Mouse (Mus musculus): ENCODE measurements at regions not wholly inside any gene's neighbourhood (a gene's known extent, or its start where the extent isn't known, plus 50 kb on each side); places are given as distances from the start of the nearest gene placed in this dataset.

- Histone ChIP-seq H3K4me1 (no peaks in the 10 kb centered on the region), H3K27ac (no peak overlapping the region)
These were observed 171.2 kb upstream of the Gdnf start for GRCm38 (mm10) chr15:7639444-7639843.

DNA sequence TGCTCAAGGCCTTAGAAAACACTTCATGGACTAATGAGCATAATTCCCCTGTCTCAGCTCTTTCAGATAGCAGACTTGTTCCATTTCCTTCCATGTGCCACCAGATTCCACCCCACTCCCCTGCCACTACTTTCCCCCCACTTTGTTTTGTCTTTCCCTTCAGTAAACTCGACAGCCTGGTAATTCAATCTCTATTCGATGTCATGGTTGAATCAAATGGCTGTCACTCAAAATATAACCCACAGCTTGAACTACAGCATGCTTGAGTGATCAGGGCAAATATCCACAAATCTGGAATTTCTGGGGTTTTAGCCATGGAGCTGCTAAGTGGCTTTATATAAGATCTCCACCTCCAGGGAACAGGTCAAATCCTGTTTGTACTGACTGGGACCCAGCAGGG, 168.6 kb upstream of the Gdnf start:
- H3K36me3 ChIP-seq = no peaks in the 10 kb centered on the region
- H3K4me2 ChIP-seq = no peak overlapping the region
- no peak overlapping the region for H3K9ac ChIP-seq
- no peaks in the 10 kb centered on the region for H3K27me3 ChIP-seq
- WGBS = 51% methylated on average over 2 of the region's 2 CpGs
- no peaks in the 10 kb centered on the region for H3K4me1 ChIP-seq
- ATAC-seq (ENCODE audit: borderline replicate concordance, extremely low read depth, low FRiP score, low TSS enrichment) = no peak
- H3K27ac ChIP-seq = no peak overlapping the region
- no peak overlapping the region for H3K4me3 ChIP-seq
- H3K9me3 ChIP-seq = no peaks in the 10 kb centered on the region

More at GRCm38 (mm10) chr15:7639444-7639843, 171.2 kb upstream of the Gdnf start:
- no peaks in the 10 kb centered on the region for H3K27me3 ChIP-seq
- no peaks in the 10 kb centered on the region for H3K9me3 ChIP-seq
- H3K9ac ChIP-seq = no peak overlapping the region
- 72% methylated on average over 6 of the region's 6 CpGs for WGBS
- no peak for ATAC-seq (ENCODE audit: borderline replicate concordance, extremely low read depth, low FRiP score, low TSS enrichment)
- no peak overlapping the region for H3K4me3 ChIP-seq
- no peaks in the 10 kb centered on the region for H3K36me3 ChIP-seq
- no peak overlapping the region for H3K4me2 ChIP-seq

GRCm38 (mm10) chr15:7650705-7651104, 159.9 kb upstream of the Gdnf start:
- 40% methylated on average over 3 of the region's 3 CpGs for WGBS
- ATAC-seq (ENCODE audit: borderline replicate concordance, extremely low read depth, low FRiP score, low TSS enrichment) = no peak
- no peaks in the 10 kb centered on the region for H3K36me3 ChIP-seq
- no peak overlapping the region for H3K4me3 ChIP-seq
- no peaks in the 10 kb centered on the region for H3K27me3 ChIP-seq
- H3K4me2 ChIP-seq = no peak overlapping the region
- H3K9ac ChIP-seq = no peak overlapping the region
- H3K9me3 ChIP-seq = no peaks in the 10 kb centered on the region
- no peak overlapping the region for H3K27ac ChIP-seq
- H3K4me1 ChIP-seq = no peaks in the 10 kb centered on the region

DNA sequence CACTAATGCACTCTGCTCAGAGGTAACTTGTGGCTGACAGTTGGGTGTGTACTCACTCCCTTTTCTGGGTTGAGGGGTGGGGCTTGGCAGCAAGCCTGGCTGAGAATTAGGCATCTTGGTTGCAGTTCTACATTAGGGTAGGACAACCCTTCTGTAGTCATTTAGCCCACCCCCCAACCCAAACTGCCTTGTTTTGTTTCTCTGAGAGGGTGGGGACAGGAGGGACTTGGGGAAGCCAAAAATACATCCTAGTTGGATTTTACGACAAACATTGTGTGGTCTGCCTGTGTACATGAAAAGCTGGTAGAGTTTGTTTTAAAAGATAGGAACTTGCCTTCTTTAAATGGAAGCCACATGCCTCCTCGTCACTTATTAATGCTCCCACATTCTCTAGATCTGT, 146.8 kb upstream of the Gdnf start:
- Histone ChIP-seq H3K9ac (no peak overlapping the region), H3K4me3 (no peak overlapping the region), H3K4me1 (no peaks in the 10 kb centered on the region), H3K9me3 (no peaks in the 10 kb centered on the region), H3K27ac (no peak overlapping the region), H3K27me3 (no peaks in the 10 kb centered on the region), H3K4me2 (no peak overlapping the region), H3K36me3 (no peaks in the 10 kb centered on the region)
- WGBS = 45% methylated on average over 2 of the region's 2 CpGs
- ATAC-seq (ENCODE audit: borderline replicate concordance, extremely low read depth, low FRiP score, low TSS enrichment) = no peak

- Histone ChIP-seq H3K27me3 (no peaks in the 10 kb centered on the region), H3K4me3 (no peak overlapping the region), H3K27ac (no peak overlapping the region), H3K36me3 (no peaks in the 10 kb centered on the region), H3K4me1 (no peaks in the 10 kb centered on the region), H3K4me2 (no peak overlapping the region), H3K9me3 (no peaks in the 10 kb centered on the region), H3K9ac (no peak overlapping the region)
- 62% methylated on average over 8 of the region's 8 CpGs for WGBS
- ATAC-seq (ENCODE audit: borderline replicate concordance, extremely low read depth, low FRiP score, low TSS enrichment) = no peak
These were observed 141.0 kb upstream of the Gdnf start for GRCm38 (mm10) chr15:7669631-7670030.

GRCm38 (mm10) chr15:7676970-7677369, 133.7 kb upstream of the Gdnf start:
- no peaks in the 10 kb centered on the region for H3K9me3 ChIP-seq
- no peaks in the 10 kb centered on the region for H3K4me1 ChIP-seq
- no peak for ATAC-seq (ENCODE audit: borderline replicate concordance, extremely low read depth, low FRiP score, low TSS enrichment)
- H3K27ac ChIP-seq = no peak overlapping the region
- WGBS = 69% methylated on average over 1 of the region's 1 CpGs
- no peak overlapping the region for H3K4me3 ChIP-seq
- H3K36me3 ChIP-seq = no peaks in the 10 kb centered on the region
- H3K4me2 ChIP-seq = no peak overlapping the region
- H3K9ac ChIP-seq = no peak overlapping the region
- no peaks in the 10 kb centered on the region for H3K27me3 ChIP-seq

- Histone ChIP-seq H3K9me3 (no peaks in the 10 kb centered on the region), H3K4me2 (no peak overlapping the region), H3K9ac (no peak overlapping the region), H3K27ac (no peak overlapping the region), H3K4me1 (no peaks in the 10 kb centered on the region), H3K36me3 (no peaks in the 10 kb centered on the region), H3K27me3 (no peaks in the 10 kb centered on the region), H3K4me3 (no peak overlapping the region)
- ATAC-seq (ENCODE audit: borderline replicate concordance, extremely low read depth, low FRiP score, low TSS enrichment) = no peak
- 91% methylated on average over 8 of the region's 8 CpGs for WGBS
These were observed 131.9 kb upstream of the Gdnf start for GRCm38 (mm10) chr15:7678711-7679110.

- no peak for ATAC-seq (ENCODE audit: borderline replicate concordance, extremely low read depth, low FRiP score, low TSS enrichment)
These were observed 129.6 kb upstream of the Gdnf start for GRCm38 (mm10) chr15:7681011-7681410.

DNA sequence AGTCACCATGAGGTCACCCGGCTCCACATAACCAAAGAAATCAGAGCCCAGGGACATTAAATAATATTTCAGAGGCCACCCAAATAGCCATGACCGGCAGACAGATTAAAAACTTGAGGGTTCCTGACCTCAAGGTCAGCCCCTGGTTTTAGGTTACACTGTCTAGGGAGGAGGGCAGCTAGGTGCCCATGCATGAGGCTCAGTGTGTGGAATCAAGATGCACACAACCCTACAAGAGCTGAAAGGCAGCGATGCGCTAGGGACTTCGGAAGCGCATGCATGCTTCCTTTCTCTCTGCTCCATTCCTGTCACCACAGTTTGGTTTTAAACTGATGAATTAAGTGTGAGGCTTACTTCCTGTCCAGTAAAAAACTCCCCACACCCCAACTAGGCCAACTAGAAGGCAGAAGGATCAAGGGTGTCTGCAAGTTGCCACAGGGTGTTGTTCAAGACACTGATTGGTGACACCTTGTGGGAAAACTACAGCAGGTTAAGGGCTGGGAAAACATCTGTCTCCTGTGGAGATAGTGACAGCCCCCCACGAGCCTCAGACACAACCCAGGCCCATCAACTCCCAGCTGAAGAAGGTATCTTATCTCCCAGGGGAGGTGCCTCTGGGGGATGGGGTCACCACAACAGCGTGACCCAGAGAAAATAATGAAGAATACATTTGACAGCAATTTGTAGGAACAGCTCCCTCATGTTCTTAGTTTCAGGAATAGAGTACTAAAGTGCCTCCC, 127.2 kb upstream of the Gdnf start:
- WGBS = 39% methylated on average over 8 of the region's 8 CpGs
- H3K36me3 ChIP-seq = no peaks in the 10 kb centered on the region
- no peak overlapping the region for H3K4me3 ChIP-seq
- H3K27ac ChIP-seq = no peak overlapping the region
- no peak overlapping the region for H3K9ac ChIP-seq
- H3K4me2 ChIP-seq = no peak overlapping the region
- H3K9me3 ChIP-seq = no peaks in the 10 kb centered on the region
- H3K27me3 ChIP-seq = no peaks in the 10 kb centered on the region
- no peak for ATAC-seq (ENCODE audit: borderline replicate concordance, extremely low read depth, low FRiP score, low TSS enrichment)
- no peaks in the 10 kb centered on the region for H3K4me1 ChIP-seq

More at GRCm38 (mm10) chr15:7681011-7681410, 129.6 kb upstream of the Gdnf start:
- H3K9ac ChIP-seq = no peak overlapping the region
- no peaks in the 10 kb centered on the region for H3K27me3 ChIP-seq
- H3K36me3 ChIP-seq = no peaks in the 10 kb centered on the region
- no peak overlapping the region for H3K4me2 ChIP-seq
- H3K4me3 ChIP-seq = no peak overlapping the region
- no peak overlapping the region for H3K27ac ChIP-seq
- H3K9me3 ChIP-seq = no peaks in the 10 kb centered on the region
- no peaks in the 10 kb centered on the region for H3K4me1 ChIP-seq
- 32% methylated on average over 4 of the region's 4 CpGs for WGBS

GRCm38 (mm10) chr15:7691251-7691650, 119.4 kb upstream of the Gdnf start:
- Histone ChIP-seq H3K4me1 (no peaks in the 10 kb centered on the region), H3K27me3 (no peaks in the 10 kb centered on the region), H3K9me3 (no peaks in the 10 kb centered on the region), H3K27ac (no peak overlapping the region), H3K9ac (no peak overlapping the region), H3K4me2 (no peak overlapping the region), H3K36me3 (no peaks in the 10 kb centered on the region), H3K4me3 (no peak overlapping the region)
- WGBS = 90% methylated on average over 1 of the region's 1 CpGs
- ATAC-seq (ENCODE audit: borderline replicate concordance, extremely low read depth, low FRiP score, low TSS enrichment) = no peak

DNA sequence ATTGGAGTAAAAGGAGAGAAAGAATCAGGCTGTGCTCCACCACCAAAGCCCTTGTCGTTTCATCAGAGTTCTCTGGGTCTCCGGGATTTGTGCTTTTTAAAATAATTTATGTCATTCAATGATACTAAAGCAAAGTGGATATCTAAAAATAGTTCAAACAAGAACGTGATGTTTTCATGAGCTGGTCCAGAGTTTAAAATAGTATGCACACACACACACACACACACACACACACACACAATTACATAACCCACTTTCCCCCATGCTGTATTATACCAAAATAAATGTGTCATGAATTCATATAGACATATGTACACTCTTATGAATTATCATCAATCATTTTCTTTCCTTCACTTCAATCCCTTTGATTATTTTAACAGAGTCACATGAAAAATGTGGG, 118.5 kb upstream of the Gdnf start:
- H3K9ac ChIP-seq = no peak overlapping the region
- no peaks in the 10 kb centered on the region for H3K9me3 ChIP-seq
- no peak overlapping the region for H3K4me3 ChIP-seq
- no peaks in the 10 kb centered on the region for H3K4me1 ChIP-seq
- H3K27ac ChIP-seq = no peak overlapping the region
- H3K36me3 ChIP-seq = no peaks in the 10 kb centered on the region
- WGBS = 45% methylated on average over 3 of the region's 3 CpGs
- H3K27me3 ChIP-seq = no peaks in the 10 kb centered on the region
- ATAC-seq (ENCODE audit: borderline replicate concordance, extremely low read depth, low FRiP score, low TSS enrichment) = no peak
- H3K4me2 ChIP-seq = no peak overlapping the region

DNA sequence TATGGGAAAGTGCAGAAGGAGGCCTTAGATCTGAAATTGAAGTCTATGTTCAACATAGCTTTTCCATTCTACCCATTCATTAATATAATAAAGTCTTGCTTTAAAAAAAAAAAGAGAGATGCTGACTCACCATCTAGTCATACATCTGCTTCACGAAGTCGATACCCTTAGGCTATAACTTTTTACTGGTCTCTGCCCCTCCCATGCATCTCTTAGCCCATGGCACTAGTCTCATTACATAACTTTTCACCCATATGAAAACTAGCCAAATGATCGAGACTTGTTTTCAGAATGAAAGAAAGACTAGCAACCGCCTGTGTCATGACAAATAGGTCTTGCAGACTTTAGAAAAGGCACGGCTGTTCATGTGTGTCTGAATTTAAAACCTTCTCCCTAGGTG, 116.6 kb upstream of the Gdnf start:
- ATAC-seq (ENCODE audit: borderline replicate concordance, extremely low read depth, low FRiP score, low TSS enrichment) = no peak
- WGBS = 78% methylated on average over 5 of the region's 5 CpGs

DNA sequence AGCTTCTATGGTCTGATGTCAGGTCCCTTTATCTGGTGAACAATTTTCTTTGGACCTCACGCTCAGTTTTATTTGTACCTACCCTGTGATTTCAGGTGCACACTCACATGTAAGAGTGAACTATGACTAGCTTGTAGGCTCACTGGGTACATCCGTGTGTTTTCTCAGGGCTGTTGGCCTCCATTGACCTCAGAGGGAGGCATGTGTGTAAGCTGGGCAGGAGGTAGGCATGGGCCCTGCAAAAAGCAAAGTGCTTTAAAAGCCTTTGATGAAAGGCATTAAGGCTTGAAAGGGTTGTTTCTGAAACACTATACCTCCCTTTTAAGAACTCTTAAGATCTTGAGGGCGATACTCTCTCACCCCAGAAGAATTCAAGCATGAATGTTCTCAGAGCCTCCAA, 112.9 kb upstream of the Gdnf start:
- Histone ChIP-seq H3K9ac (no peak overlapping the region), H3K27me3 (no peaks in the 10 kb centered on the region), H3K36me3 (no peaks in the 10 kb centered on the region), H3K4me3 (no peak overlapping the region), H3K9me3 (no peaks in the 10 kb centered on the region), H3K4me1 (no peaks in the 10 kb centered on the region), H3K4me2 (no peak overlapping the region), H3K27ac (no peak overlapping the region)
- ATAC-seq (ENCODE audit: borderline replicate concordance, extremely low read depth, low FRiP score, low TSS enrichment) = no peak
- WGBS = 57% methylated on average over 3 of the region's 3 CpGs

More for the DNA sequence above, 116.6 kb upstream of the Gdnf start:
- Histone ChIP-seq H3K36me3 (no peaks in the 10 kb centered on the region), H3K9me3 (no peaks in the 10 kb centered on the region), H3K4me2 (no peak overlapping the region), H3K27me3 (no peaks in the 10 kb centered on the region), H3K9ac (no peak overlapping the region), H3K4me1 (no peaks in the 10 kb centered on the region), H3K27ac (no peak overlapping the region), H3K4me3 (no peak overlapping the region)

Measured in lung, embryonic 15.5 days (tissue).